Mouse (Mus musculus) C2C12 (cell line): ENCODE results near the gene Rsph4a.

ENCODE experiments used
- CEBPB ChIP-seq: IDR thresholded peaks from one replicate; pipeline ENCODE4 v1.6.1; 2011; ENCODE audit warnings: low read depth, mild to moderate bottlenecking, control low read depth, moderate library complexity
- CTCF ChIP-seq: IDR thresholded peaks from one replicate; pipeline ENCODE4 v1.5.1; 2011; ENCODE audit not compliant: control insufficient read depth, insufficient read depth, insufficient read length
- MAX ChIP-seq: IDR thresholded peaks from one replicate; pipeline ENCODE4 v1.6.1; 2011; ENCODE audit warnings: mild to moderate bottlenecking, control low read depth
- USF1 ChIP-seq: IDR thresholded peaks from one replicate; pipeline ENCODE4 v1.6.1; 2011; ENCODE audit warnings: low read depth, mild to moderate bottlenecking, control low read depth, moderate library complexity

DNA sequence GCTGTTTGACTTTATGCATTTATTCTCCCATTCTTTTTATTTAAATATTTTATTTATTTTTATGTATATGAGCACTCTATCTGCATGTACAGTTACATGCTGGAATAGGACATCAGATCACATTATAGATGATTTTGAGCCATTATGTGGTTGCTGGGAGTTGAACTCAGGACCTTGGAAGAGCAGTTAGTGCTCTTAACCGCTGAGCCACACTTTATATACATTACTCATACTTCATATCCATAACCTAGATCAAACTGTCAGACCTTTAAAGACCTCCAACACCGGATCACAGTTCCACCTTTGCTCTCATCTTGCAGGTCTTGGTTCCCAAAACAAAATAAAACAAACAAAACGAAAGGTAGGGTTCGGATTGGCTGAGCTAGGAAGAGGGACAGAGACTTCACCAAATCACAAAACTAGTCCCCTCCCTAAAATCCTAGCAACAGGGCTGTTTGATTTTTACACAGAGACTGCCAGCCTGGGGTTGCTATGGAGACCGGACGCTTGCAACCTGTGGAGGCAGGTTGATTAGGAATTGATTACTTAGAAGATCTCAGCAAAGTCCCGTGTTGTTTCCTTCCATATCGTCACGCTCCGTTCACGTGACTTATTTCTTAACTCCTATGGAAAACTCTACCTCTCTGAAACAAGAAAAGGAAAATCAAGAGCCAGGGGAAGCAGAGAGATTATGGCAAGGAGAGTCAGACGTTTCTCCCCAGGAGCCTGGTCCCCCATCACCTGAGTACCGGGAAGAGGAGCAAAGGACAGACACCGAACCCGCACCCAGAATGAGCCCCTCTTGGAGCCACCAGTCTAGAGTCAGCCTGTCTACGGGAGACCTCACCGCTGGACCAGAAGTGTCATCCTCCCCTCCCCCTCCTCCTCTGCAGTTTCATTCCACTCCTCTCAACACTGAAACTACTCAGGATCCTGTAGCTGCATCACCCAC is at the start of gene Rsph4a:
- TF ChIP-seq MAX: no peak
- no peak for TF ChIP-seq CTCF
- TF ChIP-seq USF1: no peak
- no peak for TF ChIP-seq CEBPB
